Mouse (Mus musculus) limb, embryonic 13.5 days (tissue): Measurements from ENCODE around the gene 1110051M20Rik. TPM values are rescaled to one million over a fixed set of nuclear protein-coding genes. Genes with fewer than 3 reads are reported as not detected.

Experiments used
- ATAC-seq: fragments of 200-750 bp; cut with Nextera tagmentation; 2 replicates; pipeline ENCODE4 v1.8.0; 2017; ENCODE audit warnings: low read depth, moderate number of reproducible peaks, moderate TSS enrichment; ENCODE audit not compliant: low FRiP score
- H3K27ac ChIP-seq: fragments of 300-500 bp; sonication (generic); 2 replicates; pipeline ENCODE4 v1.5.1; 2015; ENCODE audit warnings: inconsistent platforms, mild to moderate bottlenecking, moderate library complexity
- H3K27me3 ChIP-seq: fragments of 300-500 bp; sonication (generic); 2 replicates; pipeline ENCODE4 v1.6.1; 2015; ENCODE audit warnings: mild to moderate bottlenecking, inconsistent platforms
- H3K36me3 ChIP-seq: fragments of 300-500 bp; sonication (generic); 2 replicates; pipeline ENCODE4 v1.6.1; 2015; ENCODE audit warnings: inconsistent platforms, mild to moderate bottlenecking, moderate library complexity
- H3K4me1 ChIP-seq: fragments of 300-500 bp; sonication (generic); 2 replicates; pipeline ENCODE4 v1.6.1; 2015; ENCODE audit warnings: inconsistent platforms
- H3K4me2 ChIP-seq: fragments of 300-500 bp; sonication (generic); replicated peaks from 2 replicates; pipeline ENCODE4 v1.6.1; 2015; ENCODE audit warnings: inconsistent platforms, mild to moderate bottlenecking, moderate library complexity
- H3K4me3 ChIP-seq: fragments of 300-500 bp; sonication (generic); 2 replicates; pipeline ENCODE4 v1.5.1; 2015; ENCODE audit warnings: moderate library complexity, mild to moderate bottlenecking, inconsistent platforms
- H3K9ac ChIP-seq: fragments of 300-500 bp; sonication (generic); 2 replicates; pipeline ENCODE4 v1.6.1; 2015; ENCODE audit warnings: mild to moderate bottlenecking, inconsistent platforms
- H3K9me3 ChIP-seq: fragments of 300-500 bp; sonication (generic); 2 replicates; pipeline ENCODE4 v1.6.1; 2016; ENCODE audit warnings: inconsistent platforms
- WGBS: fragments of 180-500 bp; shearing (Covaris S2); methylation state at CpG from one replicate; pipeline ENCODE4 v1.1.7; 2015; 5-methylcytosine and 5-hydroxymethylcytosine counted together
- polyA plus RNA-seq: library from polyadenylated mRNA; unstranded; fragments of >200 nt; fragmentation: Nextera tagmentation; extraction: Ambion mirVana; gene quantifications from 2 replicates; pipeline ENCODE4 v1.2.1, GENCODE M21; 2015

1110051M20Rik gene
- polyA plus RNA-seq, 1 experiment from 2014 or later: 79.4 TPM

DNA sequence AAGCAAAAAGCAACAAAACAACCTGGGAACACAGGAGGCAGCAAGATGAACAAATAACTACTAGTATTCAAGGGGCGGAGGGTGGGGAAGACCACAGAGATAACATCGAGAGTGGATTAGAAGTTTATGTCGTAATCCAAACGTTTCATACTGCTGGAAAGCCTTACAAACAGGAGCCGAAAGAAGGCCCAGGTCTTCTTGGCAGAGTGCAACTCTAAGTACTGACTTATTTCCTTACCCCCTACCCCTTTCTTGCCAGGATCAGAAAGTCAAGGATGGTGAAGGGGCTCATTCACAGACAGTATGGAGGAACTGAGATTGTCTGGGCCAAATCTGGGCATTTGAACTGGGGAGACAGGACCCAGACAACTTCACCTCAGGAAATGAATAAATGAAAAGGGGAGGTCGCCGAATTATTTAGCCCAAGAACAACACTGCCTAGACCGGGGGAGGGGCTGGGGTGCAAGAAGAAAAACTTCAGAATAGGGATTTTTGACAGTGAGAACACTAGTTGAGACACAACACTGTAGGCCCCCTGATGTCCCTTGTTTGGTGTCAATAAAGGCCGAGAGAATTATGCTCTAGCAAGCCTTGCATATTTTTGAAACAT lies 12.1 kb upstream of the 1110051M20Rik start:
- Histone ChIP-seq H3K36me3 (no peaks in the 10 kb centered on the region), H3K27me3 (no peaks in the 10 kb centered on the region), H3K4me1 (peaks cover 37% of the 10 kb centered on the region), H3K4me2 (peak overlapping the region; percentile 73), H3K27ac (peak overlapping the region; percentile 92; the same call in 1 of the 2 replicates), H3K4me3 (peak overlapping the region; percentile 87), H3K9me3 (no peaks in the 10 kb centered on the region), H3K9ac (no peak overlapping the region)
- WGBS: 46% methylated on average over 9 of the region's 9 CpGs
- ATAC-seq: no peak

GRCm38 (mm10) chr2:91455826-91456225 lies 11.3 kb upstream of the 1110051M20Rik start:
- 4% methylated on average over 4 of the region's 4 CpGs for WGBS
- H3K27ac ChIP-seq: no peak overlapping the region
- H3K9me3 ChIP-seq: no peaks in the 10 kb centered on the region
- no peak for ATAC-seq
- no peak overlapping the region for H3K9ac ChIP-seq
- H3K4me2 ChIP-seq: no peak overlapping the region
- no peaks in the 10 kb centered on the region for H3K36me3 ChIP-seq
- H3K4me1 ChIP-seq: peaks cover 29% of the 10 kb centered on the region
- no peaks in the 10 kb centered on the region for H3K27me3 ChIP-seq
- no peak overlapping the region for H3K4me3 ChIP-seq

GRCm38 (mm10) chr2:91454434-91454833 lies 9.9 kb upstream of the 1110051M20Rik start:
- Histone ChIP-seq H3K4me3 (no peak overlapping the region), H3K4me1 (peaks cover 21% of the 10 kb centered on the region), H3K4me2 (no peak overlapping the region), H3K36me3 (no peaks in the 10 kb centered on the region), H3K27ac (no peak overlapping the region), H3K27me3 (no peaks in the 10 kb centered on the region), H3K9ac (no peak overlapping the region), H3K9me3 (no peaks in the 10 kb centered on the region)
- WGBS: 87% methylated on average over 3 of the region's 3 CpGs
- no peak for ATAC-seq

DNA sequence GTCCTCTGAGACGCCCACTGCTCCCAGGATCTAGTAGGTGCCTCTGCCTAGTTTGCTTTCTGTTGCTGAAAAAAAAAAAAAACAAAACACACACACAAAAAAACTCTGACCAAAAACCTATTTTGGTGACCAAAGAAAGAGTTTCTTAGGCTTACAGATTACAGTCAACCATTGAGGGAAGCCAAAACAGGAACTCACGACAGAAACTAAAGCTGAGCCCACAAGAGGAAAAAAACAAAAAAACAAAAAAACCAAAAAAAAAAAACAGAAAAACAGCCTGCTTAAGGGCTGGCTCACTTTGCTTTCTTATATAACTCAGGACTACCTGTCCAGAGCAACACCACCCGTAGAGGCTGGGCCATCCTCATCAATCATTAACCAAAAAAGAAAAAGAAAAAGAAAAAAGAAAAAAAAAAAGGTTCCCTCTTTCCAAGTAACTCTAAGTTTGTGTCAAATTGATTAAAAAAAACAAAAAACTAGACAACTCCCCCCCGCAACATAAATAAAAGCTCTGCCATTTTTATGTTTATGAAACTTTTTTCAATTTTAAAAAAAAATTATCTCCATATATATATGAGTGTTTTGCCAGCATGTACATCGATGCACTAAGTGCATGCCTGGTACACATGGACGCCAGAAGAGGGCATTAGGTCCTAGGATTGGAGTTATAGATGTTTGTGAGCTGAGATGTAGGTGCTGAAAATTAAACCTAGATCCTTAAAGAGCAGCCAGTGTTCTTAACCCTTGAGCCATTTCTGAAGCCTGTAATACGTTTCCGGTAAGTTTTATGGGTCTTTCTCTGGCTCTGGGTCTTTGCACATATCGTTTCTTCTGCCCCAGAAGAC lies 8.9 kb upstream of the 1110051M20Rik start:
- Histone ChIP-seq H3K4me1 (peaks cover 21% of the 10 kb centered on the region), H3K4me3 (no peak overlapping the region), H3K27me3 (no peaks in the 10 kb centered on the region), H3K36me3 (no peaks in the 10 kb centered on the region), H3K27ac (no peak overlapping the region), H3K9ac (no peak overlapping the region), H3K9me3 (no peaks in the 10 kb centered on the region), H3K4me2 (no peak overlapping the region; the same call in 1 of the 2 replicates)
- WGBS: 67% methylated on average over 9 of the region's 9 CpGs
- no peak for ATAC-seq

DNA sequence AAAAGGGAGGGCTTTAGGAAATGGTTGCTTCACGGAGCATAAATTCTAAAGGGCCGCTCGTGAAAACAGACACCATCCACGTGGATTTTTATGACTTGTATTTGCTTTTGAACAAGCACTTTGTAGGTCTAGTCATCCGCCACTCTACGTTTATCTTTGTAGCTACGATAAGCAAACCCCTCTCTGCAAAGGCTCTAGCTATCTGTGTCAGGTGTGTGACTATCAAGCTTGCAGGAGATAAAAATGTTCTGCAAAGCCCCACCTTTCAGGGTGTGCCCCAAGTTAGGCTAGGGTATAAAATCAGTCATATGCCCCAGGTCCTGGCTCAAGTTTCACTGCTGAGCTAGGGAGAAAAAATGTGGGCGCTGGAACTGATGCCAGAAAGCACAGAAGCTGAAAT lies 8.2 kb upstream of the 1110051M20Rik start:
- no peaks in the 10 kb centered on the region for H3K36me3 ChIP-seq
- H3K9ac ChIP-seq: no peak overlapping the region
- peaks cover 21% of the 10 kb centered on the region for H3K4me1 ChIP-seq
- WGBS: 18% methylated on average over 8 of the region's 8 CpGs
- no peaks in the 10 kb centered on the region for H3K9me3 ChIP-seq
- ATAC-seq: no peak
- H3K4me2 ChIP-seq: peak overlapping the region; percentile 49
- H3K27me3 ChIP-seq: no peaks in the 10 kb centered on the region
- H3K4me3 ChIP-seq: no peak overlapping the region; the same call in 1 of the 2 replicates
- H3K27ac ChIP-seq: no peak overlapping the region

GRCm38 (mm10) chr2:91450316-91450715 lies 5.8 kb upstream of the 1110051M20Rik start:
- no peak overlapping the region for H3K4me2 ChIP-seq
- H3K4me1 ChIP-seq: peaks cover 9% of the 10 kb centered on the region
- ATAC-seq: no peak
- 72% methylated on average over 9 of the region's 9 CpGs for WGBS
- no peaks in the 10 kb centered on the region for H3K36me3 ChIP-seq
- no peak overlapping the region for H3K9ac ChIP-seq
- no peak overlapping the region for H3K4me3 ChIP-seq
- H3K9me3 ChIP-seq: no peaks in the 10 kb centered on the region
- no peak overlapping the region for H3K27ac ChIP-seq
- no peaks in the 10 kb centered on the region for H3K27me3 ChIP-seq

DNA sequence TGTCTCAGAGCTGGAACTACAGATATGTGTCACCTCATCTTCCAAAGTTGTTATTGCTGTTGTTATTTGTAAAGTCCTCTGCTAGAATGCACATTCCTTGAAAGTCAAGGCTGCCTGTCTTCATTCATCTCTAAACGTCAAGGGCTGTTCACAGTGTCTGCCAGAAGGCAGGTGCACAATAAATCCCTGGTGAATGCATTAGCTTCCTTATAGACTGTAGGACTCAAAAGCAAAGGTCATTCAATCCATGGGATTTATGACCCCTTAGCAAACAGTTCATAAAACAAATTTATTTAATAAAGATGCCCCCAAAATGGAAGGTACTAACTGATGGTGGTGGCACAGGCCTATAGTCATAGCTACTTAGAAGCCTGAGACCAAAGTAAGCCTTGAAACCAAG lies 5.2 kb upstream of the 1110051M20Rik start:
- no peak overlapping the region for H3K27ac ChIP-seq
- H3K36me3 ChIP-seq: no peaks in the 10 kb centered on the region
- H3K9ac ChIP-seq: no peak overlapping the region
- H3K4me2 ChIP-seq: no peak overlapping the region
- peaks cover 9% of the 10 kb centered on the region for H3K4me1 ChIP-seq
- H3K9me3 ChIP-seq: no peaks in the 10 kb centered on the region
- no peaks in the 10 kb centered on the region for H3K27me3 ChIP-seq
- ATAC-seq: no peak
- WGBS: 40% methylated on average over 1 of the region's 1 CpGs
- no peak overlapping the region for H3K4me3 ChIP-seq

DNA sequence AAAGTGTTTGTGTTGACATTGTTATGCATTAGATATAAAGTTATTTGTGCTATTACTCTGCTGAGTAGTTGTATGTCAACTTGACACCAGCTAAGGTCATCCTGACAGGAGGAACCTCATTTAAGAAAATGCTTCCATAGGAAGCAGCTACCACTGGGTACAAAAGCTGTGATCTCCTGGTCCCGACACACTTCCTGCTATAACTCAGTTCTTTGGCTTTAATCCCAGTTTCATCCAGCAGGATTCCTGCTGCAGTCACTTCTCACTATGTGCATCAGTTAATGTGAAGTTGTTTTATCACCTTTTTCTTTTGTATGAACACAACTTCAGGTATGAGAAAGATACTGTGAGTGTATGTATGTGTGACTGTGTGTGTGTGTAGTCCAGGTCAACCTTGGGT lies 2.3 kb downstream of the 1110051M20Rik start:
- Histone ChIP-seq H3K36me3 (no peaks in the 10 kb centered on the region), H3K4me3 (no peak overlapping the region), H3K9ac (no peak overlapping the region), H3K9me3 (no peaks in the 10 kb centered on the region), H3K4me2 (no peak overlapping the region), H3K27ac (no peak overlapping the region), H3K27me3 (no peaks in the 10 kb centered on the region), H3K4me1 (peaks cover 4% of the 10 kb centered on the region; the same call in 1 of the 2 replicates)
- no peak for ATAC-seq
- WGBS: 77% methylated on average over 1 of the region's 1 CpGs

GRCm38 (mm10) chr2:91441715-91442114 lies 2.8 kb downstream of the 1110051M20Rik start:
- Histone ChIP-seq H3K4me1 (peaks cover 4% of the 10 kb centered on the region; the same call in 1 of the 2 replicates), H3K4me3 (no peak overlapping the region), H3K9me3 (no peaks in the 10 kb centered on the region), H3K27ac (no peak overlapping the region), H3K4me2 (no peak overlapping the region), H3K27me3 (no peaks in the 10 kb centered on the region), H3K36me3 (no peaks in the 10 kb centered on the region), H3K9ac (no peak overlapping the region)
- ATAC-seq: no peak
- 77% methylated on average over 2 of the region's 2 CpGs for WGBS

DNA sequence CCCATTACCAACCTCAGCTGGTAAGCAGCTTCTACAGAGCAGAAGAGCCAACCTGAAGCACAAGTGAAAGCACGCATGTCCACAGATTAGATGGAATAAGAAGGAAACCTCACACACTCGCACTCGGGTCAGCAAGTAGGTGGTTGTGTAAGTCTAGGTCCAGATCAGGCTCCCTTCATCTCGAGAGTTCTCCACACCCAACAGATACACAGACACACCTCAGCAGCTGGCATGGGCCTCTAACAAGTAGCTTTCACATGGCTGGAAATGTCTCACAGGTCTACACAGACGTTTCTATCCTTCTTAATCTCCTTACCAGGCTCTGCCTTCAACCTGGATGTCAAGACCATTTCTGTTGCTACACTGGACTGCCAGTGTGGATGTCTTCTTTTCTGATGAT lies 3.8 kb downstream of the 1110051M20Rik start:
- no peak for ATAC-seq
- H3K4me2 ChIP-seq: no peak overlapping the region
- WGBS: 85% methylated on average over 5 of the region's 5 CpGs

GRCm38 (mm10) chr2:91439876-91440275 lies 4.6 kb downstream of the 1110051M20Rik start:
- 75% methylated on average over 1 of the region's 1 CpGs for WGBS
- no peaks in the 10 kb centered on the region for H3K36me3 ChIP-seq
- ATAC-seq: no peak
- no peaks in the 10 kb centered on the region for H3K27me3 ChIP-seq
- no peak overlapping the region for H3K4me2 ChIP-seq
- H3K9me3 ChIP-seq: no peaks in the 10 kb centered on the region
- H3K4me3 ChIP-seq: no peak overlapping the region
- H3K27ac ChIP-seq: no peak overlapping the region
- peaks cover 4% of the 10 kb centered on the region; the same call in 1 of the 2 replicates for H3K4me1 ChIP-seq
- H3K9ac ChIP-seq: no peak overlapping the region

More for the DNA sequence above, 3.8 kb downstream of the 1110051M20Rik start:
- H3K27ac ChIP-seq: no peak overlapping the region
- no peaks in the 10 kb centered on the region for H3K36me3 ChIP-seq
- H3K9me3 ChIP-seq: no peaks in the 10 kb centered on the region
- H3K4me3 ChIP-seq: no peak overlapping the region
- no peak overlapping the region for H3K9ac ChIP-seq
- no peaks in the 10 kb centered on the region for H3K27me3 ChIP-seq
- peaks cover 4% of the 10 kb centered on the region; the same call in 1 of the 2 replicates for H3K4me1 ChIP-seq

DNA sequence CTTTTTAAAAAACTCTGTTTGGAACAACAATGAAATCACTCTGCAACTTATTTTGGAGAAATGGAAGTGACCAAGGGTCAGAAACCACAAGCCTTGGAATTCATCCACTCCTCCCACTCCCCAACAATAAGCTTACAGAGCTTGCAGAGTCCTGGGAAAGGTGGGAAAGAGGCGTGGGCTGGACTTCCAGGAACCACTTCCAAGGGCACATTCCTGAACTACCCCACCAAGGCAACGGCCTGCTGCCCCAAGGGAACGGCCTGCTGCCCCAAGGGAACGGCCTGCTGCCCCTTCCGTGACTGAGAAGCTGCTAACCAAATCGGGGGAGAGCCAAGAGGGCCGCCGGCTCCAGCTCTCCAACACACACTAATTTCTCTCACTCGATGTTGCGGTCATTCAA lies 5.2 kb downstream of the 1110051M20Rik start:
- no peak overlapping the region for H3K9ac ChIP-seq
- no peaks in the 10 kb centered on the region for H3K27me3 ChIP-seq
- no peak overlapping the region for H3K4me3 ChIP-seq
- no peak for ATAC-seq
- H3K4me2 ChIP-seq: no peak overlapping the region
- WGBS: 77% methylated on average over 10 of the region's 10 CpGs
- no peaks in the 10 kb centered on the region for H3K9me3 ChIP-seq
- H3K4me1 ChIP-seq: peaks cover 4% of the 10 kb centered on the region; the same call in 1 of the 2 replicates
- no peak overlapping the region for H3K27ac ChIP-seq
- H3K36me3 ChIP-seq: no peaks in the 10 kb centered on the region
